Mouse (Mus musculus): ENCODE measurements around the gene Rpn2.

DNA sequence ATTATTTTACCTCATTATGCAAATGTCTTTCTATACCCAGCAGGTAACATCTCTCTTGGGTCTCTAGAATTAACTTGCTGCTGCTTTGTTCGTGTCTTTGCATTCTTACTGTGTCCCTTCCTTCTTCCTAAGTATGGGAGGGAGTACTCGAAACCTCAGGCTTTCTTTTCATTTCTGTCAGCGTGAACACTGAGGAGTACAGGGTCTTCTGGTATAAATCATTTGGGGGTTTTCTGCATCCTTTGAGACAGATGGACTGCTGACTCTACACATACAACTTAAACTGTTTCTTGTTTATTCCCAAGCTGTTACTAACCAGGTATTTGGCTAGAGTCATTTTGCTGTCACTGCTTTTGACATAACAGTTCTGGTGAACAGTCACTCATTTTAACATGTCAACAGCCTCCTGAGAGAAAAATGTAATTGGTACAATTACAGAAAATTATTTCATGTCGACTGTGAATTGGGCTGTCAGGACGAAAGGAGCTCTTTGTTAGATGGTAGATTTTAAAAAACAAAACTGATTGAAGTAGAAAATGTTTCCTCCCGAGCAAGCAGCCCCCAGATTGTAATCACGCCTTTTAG lies 17.4 kb downstream of the Rpn2 start:
- no peak for TF ChIP-seq CTCF (IDR thresholded peaks at IDR 0.05; ENCODE audit: low read depth, low read length)
- no peak for TF ChIP-seq POLR2A (IDR thresholded peaks at IDR 0.05; ENCODE audit: borderline replicate concordance, low read depth, low read length)
